Mouse (Mus musculus): ENCODE data around the gene Mrps12.

DNA sequence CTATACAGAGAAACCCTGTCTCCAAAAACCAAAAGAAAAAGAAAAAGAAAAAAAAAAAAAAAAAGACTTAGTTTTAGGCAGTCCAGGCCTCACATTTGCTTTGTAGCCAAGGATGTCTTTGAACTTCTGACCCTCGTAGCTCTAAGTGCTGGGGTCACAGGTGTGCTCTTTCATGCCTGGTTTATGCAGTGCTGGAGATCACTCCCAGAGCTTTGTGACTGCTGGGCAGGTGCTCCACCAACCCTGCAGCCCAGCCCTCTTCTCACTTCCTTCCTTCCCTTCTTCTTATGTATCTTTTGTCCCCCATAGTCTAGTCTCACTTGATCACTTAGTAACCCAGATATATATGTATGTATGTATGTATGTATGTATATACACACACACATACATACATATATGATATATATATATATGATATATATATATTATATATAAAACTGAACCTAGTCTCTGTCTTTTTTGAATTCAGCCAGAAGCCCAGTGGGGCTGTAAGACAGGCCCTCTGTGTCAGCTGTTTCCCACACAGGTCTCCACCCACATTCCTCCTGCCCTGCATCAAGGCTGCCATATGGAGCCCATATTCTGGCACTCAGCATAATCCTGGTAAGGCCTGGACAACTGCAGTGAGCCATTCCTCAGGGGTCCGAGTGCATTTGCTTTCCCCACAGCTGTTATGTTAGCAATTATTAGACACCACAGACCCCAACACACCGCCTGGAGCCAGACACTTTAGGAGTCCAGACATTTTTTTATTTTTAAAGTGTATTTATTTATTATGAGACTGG, 20.7 kb downstream of the Mrps12 start:
- TF ChIP-seq CTCF (IDR thresholded peaks at IDR 0.05; ENCODE audit: low read depth) = no peak
- no peak for TF ChIP-seq EP300 (optimal IDR thresholded peaks at IDR 0.05)

Measured in stomach, postnatal 0 days (tissue).